Mouse (Mus musculus) kidney, adult 18-20 months (tissue): ENCODE results near the gene Acpp.

ENCODE experiments used
- DNase-seq: peaks from one replicate; pipeline ENCODE4 v3.0.0; 2021

Acpp gene

DNA sequence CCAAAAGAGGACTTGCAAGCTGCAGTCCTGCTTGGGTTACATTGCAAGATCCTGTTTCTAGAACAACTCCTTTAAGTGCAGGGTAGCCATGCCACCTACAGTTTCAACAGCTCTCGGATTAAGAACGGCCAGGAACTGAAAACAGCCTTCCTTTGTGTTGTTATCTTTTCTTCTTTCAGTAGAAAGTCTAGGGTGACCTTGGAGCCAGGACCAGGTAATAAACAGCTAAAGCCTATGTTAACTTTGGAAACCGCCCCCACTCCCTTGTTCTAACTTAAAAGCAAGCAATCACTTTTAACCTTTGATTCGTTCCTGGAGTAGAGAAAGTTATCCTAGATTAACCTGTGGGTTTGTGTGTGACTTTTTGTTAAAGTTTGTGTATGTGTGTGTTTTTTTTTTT, 33.2 kb downstream of the Acpp start:
- DNase-seq: peak; percentile 24

DNA sequence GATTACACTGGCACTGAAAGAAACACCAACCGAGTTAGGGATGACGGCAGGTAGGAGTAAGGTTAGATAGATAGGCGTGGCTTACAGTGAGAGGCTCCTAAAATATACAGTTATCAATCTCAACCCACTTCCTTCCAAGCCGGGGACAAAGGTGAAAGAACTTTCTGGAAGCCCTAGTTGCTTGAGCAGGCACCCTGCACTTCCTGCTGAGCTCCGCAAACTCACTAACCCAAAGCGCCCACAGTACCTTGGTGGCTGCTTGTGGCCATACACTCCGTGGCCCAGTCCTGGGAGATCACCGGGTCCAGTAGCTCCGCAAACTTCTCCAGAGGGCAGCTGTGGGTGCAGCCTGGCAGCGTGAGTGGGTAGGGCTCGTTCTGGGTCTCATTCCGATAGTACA, 37.0 kb downstream of the Acpp start:
- DNase-seq: peak; percentile 31

DNA sequence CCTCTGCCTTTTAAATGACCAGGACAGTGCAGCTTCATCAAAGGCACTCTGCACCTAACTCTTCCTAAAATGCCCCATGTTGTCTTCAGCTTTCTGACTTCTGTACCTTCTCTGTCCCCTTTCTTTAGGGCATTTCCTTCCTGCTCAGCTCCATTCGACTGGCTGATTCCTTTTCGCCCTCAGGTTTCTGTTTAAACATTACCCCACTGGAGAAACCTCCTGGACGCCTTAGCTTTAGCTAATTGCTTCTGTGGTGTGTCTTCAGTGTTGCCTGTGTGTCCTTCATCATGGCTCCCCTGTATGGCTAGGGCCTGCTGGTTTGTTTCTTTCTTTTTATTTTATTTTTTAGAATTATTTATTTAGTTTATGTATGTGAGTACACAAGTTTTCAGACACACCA, 40.5 kb downstream of the Acpp start:
- DNase-seq: no peak

DNA sequence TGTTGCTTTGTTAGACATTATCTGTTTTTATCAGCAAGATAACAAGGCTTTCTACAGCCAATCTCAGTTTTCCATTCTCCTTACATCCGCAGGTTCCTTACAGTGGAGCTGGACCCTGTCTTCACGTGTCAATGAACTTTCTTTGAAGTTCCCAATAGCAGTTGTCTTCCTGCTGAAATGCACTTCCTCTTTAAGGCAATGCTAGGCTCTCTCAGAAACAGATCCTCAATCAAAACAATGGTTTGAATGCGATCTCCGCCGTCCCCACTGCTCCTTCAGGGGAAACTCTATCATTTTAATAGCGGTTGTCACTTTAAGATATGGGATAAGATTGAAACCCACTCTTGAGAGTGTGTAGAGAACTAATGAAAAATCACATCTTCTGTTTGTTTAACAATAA, 52.6 kb downstream of the Acpp start:
- DNase-seq: no peak

DNA sequence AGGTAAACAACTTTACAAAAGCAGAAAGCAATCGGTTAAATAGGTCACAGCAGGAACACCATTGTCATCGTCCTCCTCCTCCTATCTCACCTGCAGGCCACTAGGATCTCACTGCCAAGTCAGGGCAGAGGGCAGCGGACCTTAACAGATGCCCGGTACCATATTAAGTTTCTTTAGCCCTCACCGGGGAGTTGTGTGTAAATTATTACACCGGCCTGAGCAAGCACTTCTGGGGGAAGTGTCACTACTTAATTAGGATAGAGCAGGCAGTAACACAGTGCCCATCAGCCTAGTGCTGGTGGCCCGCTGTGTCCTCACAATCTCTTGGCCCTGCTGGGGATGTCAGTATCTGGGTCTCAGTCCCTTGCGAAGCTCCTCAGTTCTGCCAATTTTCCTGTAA, 55.0 kb downstream of the Acpp start:
- DNase-seq: peak; percentile 69

DNA sequence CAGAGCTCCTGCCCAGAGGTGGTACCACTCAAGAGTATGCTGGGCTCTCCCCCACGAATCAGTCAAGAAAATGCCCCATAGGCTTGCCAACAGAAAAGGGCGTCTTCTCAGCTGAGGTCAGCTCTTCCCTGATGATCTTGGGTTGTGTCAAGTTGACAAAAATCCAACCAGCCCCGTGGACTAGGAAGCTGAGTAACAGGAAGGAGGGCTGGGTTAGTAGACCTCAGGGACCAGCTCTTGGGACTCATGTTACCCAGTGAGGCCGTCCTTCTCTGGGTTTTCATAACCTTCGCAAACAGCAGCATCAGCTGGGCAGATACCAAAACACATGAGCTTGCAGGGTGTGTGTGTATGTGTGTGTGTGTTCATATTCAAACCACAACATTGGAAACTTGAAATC, 55.8 kb downstream of the Acpp start:
- no peak for DNase-seq

DNA sequence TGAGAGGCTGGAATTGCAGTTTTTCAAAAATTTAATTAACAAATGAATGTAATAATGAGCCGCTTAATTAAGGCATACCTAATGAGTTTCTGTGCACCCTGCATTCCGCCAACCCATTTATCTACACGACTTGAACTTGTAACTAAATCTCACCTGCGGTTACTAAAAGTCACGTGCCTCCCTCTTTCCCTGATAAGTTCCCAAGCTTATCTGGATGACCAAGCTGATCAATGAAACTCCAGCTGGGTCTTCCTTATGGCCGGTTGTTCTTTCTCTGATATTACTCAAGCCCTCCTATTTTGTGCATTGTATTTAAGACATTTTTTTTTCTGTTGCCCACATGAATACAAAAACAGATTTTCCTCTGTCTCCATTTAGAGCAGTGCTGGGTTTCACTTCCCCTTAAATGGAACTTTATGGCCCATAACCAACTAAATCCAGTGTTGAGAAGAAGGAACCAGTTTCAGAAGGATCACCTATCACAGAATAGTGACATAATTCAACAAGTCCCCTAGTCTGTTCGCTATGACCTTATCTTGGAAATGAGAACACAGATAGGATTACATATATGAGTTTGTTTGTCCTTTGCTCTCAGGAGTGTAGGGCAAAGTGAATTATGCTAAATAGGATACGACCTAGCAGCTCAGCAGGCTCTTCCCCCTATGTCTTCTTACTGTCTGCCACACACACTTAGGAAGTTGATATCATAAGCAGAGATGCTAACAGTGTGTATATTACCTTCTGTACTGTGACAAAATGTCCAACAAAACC, 56.6 kb downstream of the Acpp start:
- DNase-seq: no peak

DNA sequence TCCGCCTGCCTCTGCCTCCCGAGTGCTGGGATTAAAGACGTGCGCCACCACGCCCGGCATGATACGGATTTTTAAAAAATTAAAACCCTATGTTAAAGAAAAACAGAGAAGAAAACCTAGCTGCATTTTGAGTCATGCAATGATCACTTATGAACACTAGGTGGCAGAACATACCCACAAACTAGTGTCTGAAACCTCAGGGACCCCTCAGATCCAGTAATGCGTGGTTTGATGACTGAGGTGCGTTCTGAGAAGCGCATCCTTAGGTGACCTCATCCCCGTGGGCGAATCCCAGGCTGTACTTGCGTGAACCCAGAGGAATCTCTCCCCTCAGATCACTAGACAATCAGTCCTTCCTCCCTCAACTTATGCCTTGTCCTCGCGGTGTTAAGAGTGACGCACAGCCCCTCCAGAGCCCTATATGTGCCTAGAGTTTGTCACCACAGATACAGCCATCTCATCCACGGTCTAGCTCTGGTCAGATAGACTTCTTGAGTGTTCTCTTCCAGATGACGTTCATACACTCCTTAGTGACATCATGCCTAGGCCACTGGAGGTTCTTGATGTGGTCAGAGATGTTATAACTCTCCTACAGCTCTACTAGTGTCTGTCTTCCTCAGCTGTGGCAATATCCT, 59.9 kb downstream of the Acpp start:
- DNase-seq: peak; percentile 34

DNA sequence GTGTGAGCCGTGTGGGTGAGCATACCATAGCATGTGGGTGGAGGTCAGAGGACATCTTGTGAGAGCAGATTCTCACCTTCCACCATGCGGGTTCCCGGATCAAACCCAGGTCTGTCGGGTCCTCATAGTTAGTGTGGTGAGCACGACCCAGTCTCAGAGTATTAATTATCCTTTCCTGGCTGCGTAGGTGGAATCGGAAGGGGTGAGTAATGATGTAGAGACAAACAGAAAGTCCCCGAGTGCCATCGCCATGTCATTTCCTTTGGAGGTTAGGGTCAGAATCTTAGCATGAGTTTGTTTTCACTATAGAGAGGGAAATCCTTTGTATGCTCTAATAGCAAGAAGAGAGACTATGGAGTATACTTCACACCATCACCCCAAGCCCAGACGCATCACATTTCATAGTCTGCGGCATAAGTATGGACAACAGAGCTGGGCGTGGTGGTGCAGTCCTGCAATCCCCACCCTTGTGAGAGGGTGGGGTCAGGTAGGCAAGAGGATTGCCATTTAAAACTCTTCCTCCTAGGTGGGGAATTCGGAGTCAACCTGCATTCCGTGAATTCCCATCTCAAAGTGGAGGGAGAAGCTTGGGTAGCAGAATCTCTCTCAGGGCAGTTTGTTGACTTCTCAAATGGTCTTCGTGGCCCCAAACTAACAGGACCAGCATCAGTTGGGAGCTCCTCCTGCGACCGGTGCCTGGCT, 62.3 kb downstream of the Acpp start:
- no peak for DNase-seq

DNA sequence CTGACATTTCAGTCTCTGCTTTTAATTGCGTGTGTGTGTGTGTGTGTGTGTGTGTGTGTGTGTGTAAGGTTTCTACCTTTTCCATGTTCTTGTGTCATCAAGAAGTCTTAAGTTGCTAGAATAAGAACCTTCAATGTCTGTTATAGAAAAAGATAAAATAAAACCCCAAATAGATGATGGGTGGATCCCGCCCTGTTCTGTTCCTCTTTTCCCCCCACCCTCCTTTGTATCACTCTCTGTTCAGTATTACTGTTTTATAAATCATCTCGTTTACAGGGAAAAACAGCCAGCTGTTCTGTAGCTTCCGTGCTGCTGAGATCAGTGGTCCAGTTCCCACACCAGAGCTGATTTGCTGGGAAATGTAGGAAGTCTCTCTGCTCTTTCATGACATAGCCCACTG, 65.5 kb downstream of the Acpp start:
- DNase-seq: no peak

DNA sequence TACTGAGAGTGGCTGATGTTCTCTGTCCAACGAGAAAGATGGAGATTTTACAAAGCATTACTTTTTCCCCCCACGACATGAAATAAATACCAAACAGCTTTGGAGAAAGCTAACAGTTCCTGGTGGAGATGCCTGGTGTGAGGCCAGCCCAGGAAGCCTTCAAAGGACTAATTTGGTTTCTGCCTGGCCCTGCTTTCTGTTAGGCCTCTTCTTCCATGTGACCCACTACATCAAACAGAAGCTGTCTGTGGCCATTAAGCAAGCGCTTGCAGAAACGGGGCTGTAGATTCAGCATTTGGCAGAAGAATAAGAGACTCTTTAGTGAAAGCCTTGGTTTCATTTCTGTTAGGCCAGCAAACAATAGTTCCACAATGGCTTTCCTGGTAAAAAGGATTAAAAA, 65.9 kb downstream of the Acpp start:
- no peak for DNase-seq

DNA sequence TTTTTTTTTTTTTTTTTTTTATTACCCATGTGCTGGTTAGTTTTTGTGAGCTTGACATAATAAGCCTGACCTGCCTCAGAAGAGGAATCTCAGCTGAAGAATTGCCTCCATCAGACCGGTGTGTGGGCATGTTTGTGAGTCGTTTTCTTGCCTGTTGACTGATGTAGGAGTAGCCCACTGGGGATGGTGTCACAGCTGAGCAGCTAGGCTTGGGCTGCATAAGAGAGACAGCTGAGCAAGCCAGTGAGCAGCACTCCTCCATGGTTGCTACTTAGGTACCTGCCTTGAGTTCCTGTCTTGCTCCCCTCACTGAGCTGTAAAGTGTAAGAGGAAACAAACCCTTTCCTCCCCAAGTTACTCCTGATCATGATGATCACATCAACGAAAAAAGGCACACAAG, 67.6 kb downstream of the Acpp start:
- DNase-seq: no peak

DNA sequence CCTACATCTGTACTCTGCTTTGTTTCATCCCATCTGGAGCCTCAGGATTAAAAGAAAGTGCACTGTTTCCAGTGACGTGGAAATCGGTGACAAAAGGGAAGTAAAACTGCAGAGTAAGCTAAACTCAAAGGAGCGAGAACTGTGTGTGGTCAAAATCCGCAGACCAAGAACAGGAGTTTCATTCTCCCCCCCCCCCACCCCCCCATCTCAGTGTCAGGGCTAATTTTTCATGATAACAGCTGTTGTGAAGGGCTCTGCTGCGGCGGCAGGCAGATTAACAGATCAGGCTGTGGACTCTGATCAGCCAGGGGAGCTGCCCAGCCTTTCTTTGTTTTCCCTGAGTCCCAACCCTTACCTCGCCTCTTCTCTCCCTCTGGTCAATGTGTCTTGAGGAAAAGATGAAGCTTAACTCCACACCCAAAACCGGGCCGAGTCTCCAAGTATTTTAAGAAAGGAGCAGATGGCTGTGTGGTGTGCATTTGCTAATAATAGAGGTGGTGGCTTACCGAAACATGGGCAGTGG, 68.1 kb downstream of the Acpp start:
- no peak for DNase-seq

DNA sequence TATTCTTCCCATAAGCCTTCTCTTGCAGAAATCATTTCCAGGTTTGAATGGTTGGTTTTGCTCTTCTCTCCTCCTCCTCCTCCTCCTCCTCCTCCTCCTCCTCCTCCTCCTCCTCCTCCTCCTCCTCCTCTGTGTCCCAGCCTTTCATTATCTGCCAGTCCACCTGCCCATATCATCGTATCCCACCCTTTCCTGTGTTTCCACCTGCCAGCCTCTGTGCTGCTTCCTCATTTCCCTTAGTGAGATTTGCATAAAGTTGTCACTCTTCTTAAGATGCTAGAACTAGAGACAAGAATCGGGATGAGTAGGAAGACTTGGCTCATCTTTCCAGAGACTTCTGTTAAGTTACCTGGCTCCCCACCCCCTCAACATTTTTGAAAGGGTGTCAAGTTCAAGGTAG, 73.0 kb downstream of the Acpp start:
- DNase-seq: no peak

DNA sequence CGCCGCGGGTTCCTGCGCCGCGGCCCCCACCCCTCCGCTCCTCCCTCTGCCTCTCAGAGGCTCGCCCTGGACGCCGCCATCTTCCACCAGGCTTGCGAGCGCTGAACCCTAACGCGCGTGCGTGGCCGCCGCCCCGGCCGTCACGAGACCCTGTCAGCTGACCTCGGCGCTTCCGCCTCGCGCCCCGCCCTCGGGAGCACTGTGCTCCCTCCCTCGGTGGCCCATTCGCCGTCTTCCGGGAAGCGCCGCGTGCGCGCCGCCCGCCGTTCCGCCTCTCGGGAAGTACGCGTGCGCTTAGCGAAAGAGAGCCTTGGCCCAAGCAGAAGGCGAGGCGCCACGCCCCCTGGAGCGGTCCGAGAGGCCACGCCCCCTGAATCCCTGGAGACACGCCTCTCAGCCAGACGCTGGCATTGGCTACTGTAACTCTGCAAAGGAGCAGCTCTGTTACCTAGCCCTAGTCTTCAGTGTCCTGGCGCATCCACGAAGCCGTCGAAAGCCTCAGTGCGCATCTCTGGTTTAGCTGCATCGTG, 74.7 kb downstream of the Acpp start, which contains the start of gene Dnajc13:
Gene Dnajc13 (minus strand): TSS at position 108 of the 530 bp plus-strand sequence.
- peak; percentile 100 for DNase-seq

DNA sequence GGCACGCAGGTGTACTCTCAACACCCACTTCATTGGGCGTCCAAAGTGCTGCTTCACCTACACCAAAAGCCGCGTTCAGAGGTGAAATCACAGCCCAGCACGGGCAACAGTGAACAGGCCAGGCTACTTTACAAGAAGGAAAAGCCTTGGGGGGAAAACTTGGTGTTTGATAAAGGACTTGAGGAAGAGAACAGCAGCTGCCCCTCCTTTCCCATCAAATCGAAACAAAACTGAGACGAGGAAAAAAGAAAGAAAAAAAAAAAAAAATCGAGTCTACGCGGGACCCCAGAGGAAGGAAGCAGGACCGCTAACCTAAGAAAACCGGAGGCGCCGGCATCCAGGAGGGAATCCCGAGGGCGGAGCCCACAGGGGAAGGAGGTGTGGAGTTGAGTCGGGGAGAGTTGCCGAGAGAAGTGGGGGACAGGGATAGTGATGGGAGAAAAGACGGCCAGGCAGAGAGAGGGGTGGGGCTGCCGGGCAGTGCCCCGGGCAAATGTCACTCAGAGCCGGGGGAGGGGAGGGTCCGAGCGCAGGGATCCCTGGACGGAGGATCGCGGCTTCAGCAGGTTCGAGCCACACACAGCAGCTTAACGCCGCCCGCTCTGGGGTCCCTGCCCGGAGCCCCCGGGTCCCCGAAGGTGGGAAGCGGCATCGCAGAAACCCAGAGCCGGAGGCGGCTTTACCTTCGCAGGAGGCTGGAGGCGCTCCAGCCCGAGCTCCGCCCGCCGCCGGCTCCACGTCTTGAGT, 75.4 kb downstream of the Acpp start:
- DNase-seq: peak; percentile 74

DNA sequence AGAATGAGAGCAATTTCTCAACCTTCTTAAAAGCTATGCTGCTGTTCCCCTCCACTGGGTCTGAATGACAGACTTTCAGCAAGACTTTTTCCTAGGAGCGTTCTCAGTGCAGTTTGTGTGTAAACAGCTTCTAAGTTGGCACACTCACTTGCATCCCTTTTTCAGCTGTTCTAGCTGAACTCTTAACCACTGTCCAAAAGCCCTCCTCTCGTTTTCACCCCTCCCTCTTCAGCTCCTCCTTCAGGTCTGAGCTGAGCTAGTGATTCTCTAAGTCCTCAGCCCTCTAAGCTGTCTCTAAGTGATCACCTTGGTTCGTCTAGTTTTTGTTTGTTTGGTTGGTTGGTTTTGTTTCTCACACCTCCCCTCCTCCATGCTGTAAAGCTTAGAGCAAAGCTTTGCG, 77.2 kb downstream of the Acpp start:
- DNase-seq: peak; percentile 51

DNA sequence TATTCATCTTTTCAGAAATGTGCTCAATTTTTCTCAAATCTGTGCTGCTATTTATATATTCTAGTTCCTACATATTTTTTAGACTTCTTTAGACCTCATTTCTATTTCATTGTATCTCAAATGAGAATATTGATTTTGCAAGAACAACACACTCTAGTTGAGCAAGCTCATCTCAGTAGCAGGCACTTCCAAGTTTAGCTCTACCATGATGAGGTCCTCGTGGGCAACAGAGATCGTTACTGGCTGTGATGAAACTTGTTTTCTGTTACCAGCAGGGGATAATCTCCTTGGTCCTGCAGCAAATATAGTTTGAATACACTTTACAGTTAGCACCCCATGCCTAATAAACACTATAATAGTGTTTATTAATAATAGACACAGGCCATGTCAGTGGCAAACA, 81.5 kb downstream of the Acpp start:
- no peak for DNase-seq

DNA sequence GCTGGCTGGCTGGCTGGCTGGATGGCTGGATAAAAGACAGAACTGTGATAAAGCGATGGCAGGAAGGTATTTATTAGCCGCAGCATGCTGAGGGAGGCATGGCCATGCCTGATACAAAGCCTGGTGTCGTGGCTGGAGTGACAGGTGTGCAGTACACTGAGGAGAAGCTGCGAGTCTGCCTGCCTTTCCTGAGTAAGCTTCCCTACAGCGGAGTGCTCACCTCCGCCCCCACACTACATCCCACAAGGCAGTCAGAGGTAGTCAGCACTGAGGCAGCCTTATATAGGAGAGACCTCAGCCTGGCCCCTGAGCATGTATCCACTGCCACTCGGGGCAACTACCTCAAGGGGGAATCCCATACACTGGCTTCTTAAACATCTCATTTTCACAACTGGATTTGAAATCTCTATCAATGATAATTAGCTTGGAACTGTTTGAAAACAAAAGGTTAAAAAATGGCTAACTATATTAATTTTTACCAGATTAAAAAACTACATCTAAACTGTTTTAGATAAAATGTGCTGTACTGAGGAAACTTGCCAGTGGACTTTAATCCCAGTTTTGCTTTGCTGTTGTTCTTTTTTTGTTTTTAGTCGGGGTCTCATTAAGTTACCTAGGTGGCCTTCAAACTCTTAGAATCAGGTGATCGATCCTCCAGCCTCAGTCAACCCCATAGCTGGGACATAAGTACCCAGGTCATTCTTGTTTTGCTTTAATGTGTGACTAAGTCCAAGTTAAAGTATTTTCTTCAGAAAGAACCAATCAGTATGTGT, 83.0 kb downstream of the Acpp start:
- peak; percentile 49 for DNase-seq

DNA sequence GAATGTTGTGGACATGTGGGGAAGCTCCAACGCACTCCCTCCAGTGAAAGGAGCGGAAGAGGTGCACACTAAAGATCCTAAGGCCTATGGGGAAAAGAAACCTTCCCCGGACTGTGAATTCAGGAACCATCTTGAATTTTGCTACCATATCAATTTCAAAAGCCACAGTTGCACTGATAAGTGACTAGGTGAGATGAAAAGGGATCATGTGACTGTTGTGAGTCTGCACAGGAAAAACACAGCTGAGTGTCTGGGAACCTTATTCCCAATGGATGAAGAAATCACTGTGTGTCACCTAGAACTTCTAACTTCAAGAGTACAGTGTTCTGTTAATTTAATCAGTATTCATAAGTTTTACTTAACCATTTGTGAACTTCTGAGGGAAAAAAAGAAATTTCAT, 84.9 kb downstream of the Acpp start:
- no peak for DNase-seq

DNA sequence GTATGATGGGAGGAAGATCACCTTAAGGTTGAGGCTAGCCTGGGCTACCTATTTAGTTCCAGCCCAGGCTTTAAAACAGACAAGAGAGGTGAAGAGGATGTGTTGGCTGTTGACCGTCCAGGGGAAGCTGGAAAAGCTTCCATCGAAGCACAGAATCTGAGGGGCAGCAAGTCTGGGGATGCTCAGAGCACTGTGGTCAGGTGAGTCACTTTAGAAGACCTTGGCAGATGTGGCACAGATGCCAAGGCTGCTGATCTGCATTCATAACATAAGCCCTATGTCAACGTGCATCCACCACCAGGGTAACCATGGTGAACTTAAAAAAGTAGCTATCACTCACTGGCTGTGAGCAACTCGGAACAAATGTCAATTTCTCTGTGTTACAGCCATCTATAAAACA, 85.9 kb downstream of the Acpp start:
- no peak for DNase-seq

DNA sequence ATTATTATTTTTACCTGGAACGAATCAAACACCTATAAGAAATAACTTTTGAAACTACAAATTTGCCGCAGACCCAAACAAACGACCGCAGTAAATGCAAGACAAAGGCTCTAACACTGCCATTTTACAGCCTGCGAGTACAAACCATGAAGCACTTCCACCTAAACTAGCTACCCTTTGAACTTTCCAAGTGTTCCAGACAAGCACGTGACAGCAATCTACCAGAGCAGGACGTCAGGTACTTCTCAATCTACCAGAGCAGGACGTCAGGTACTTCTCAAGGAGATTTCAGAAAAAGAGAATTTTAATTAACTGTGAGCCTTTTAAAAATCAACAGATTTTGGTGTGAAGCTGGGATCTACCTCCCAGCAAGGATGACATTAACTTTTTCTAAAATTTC, 86.4 kb downstream of the Acpp start:
- DNase-seq: peak; percentile 66
